Mouse (Mus musculus) liver, adult 2 months (tissue): Measurements from ENCODE around the gene Il23a.

Experiments
- CTCF ChIP-seq: fragments of 200-500 bp; IDR thresholded peaks from 2 replicates; pipeline ENCODE4 v1.5.1; 2011; ENCODE audit warnings: low read depth, low read length, control low read depth
- POLR2A ChIP-seq: fragments of 200-500 bp; IDR thresholded peaks from 2 replicates; pipeline ENCODE4 v1.6.1; 2011; ENCODE audit warnings: low read length, control low read depth; ENCODE audit not compliant: insufficient read depth; ENCODE audit errors: extremely low read depth

DNA sequence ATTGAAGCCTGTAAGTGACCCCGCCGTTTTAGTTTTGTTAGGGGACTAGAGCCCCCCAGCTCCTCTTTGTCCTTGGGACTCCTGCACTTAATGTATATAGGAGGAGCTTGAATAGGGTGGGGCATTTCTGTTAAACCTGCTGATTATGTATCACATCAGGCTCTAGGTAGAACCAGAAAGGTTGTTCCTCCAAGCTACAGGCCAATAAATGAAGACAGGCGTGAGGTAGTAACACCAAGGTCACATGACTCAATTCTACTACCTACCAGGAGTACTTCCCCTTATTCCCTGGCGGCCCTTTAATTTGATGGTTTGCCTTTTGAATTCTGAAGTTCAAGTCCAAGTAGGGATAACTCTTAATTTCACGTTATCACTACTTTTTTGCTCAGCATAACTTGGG, 39.9 kb upstream of the Il23a start:
- TF ChIP-seq POLR2A (no peak), CTCF (no peak)
